Mouse (Mus musculus): Measurements from ENCODE around the gene Oosp1. TPM values are rescaled to one million over a fixed set of nuclear protein-coding genes. Genes with fewer than 3 reads are reported as not detected.

The Oosp1 gene
- polyA plus RNA-seq, 1 experiment from 2014 or later = not detected

DNA sequence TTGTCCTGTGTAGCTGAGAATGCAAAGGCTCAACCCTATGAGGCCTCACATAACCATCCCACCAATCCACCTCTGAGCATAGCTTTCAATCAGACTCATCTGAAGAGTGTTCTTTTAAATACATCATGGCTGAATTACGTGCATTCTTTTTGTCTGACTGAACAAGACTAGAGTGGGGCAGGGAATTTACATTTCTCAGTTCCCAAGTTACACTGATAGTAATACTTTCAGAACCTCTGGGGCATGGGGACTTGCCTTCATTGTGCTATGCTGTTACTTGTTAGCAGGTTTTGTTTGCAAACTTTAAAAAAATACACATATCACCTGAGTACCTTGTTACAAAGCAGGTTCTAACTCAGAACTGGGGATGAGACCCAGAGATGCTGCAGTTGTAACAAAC is 504 bp upstream of the Oosp1 start:
- Histone ChIP-seq H3K4me3 (ENCODE audit: low read length) (no peak overlapping the region), H3K36me3 (ENCODE audit: insufficient read depth, low read length) (no peaks in the 10 kb centered on the region), H3K9me3 (ENCODE audit: low read length) (no peaks in the 10 kb centered on the region), H3K9ac (replicated peaks; ENCODE audit: low read length) (no peak overlapping the region), H3K27ac (ENCODE audit: low read length) (no peak overlapping the region), H3K4me1 (ENCODE audit: insufficient read depth, low read length) (no peaks in the 10 kb centered on the region), H3K27me3 (ENCODE audit: insufficient read depth, low read length) (no peaks in the 10 kb centered on the region), H3K4me2 (replicated peaks; ENCODE audit: low read depth, low read length) (no peak overlapping the region)
- WGBS = 72% methylated on average over 1 of the region's 1 CpGs
- ATAC-seq (ENCODE audit: low FRiP score, low TSS enrichment) = no peak

DNA sequence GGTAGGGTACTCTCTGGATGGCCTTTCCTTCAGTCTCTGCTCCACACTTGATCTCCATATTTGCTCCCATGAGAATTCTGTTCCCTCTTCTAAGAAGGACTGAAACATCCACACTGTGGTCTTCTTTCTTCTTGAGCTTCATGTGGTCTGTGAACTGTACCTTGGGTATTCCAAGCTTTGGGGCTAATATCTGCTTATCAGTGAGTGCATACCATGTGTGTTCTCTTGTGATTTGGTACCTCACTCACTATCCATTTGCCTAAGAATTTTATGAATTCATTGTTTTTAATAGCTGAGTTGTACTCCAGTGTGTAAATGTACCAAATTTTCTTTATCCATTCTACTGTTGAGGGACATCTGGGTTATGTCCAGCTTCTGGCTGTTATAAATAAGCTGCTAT is 29.4 kb downstream of the Oosp1 start:
- H3K4me1 ChIP-seq (ENCODE audit: insufficient read depth, low read length) = no peaks in the 10 kb centered on the region
- H3K9ac ChIP-seq (replicated peaks; ENCODE audit: low read length) = no peak overlapping the region
- H3K4me3 ChIP-seq (ENCODE audit: low read length) = no peak overlapping the region
- no peaks in the 10 kb centered on the region for H3K9me3 ChIP-seq (ENCODE audit: low read length)
- no peaks in the 10 kb centered on the region for H3K27me3 ChIP-seq (ENCODE audit: insufficient read depth, low read length)
- ATAC-seq (ENCODE audit: low FRiP score, low TSS enrichment) = no peak
- no peak overlapping the region for H3K4me2 ChIP-seq (replicated peaks; ENCODE audit: low read depth, low read length)
- H3K27ac ChIP-seq (ENCODE audit: low read length) = no peak overlapping the region
- no peaks in the 10 kb centered on the region for H3K36me3 ChIP-seq (ENCODE audit: insufficient read depth, low read length)

DNA sequence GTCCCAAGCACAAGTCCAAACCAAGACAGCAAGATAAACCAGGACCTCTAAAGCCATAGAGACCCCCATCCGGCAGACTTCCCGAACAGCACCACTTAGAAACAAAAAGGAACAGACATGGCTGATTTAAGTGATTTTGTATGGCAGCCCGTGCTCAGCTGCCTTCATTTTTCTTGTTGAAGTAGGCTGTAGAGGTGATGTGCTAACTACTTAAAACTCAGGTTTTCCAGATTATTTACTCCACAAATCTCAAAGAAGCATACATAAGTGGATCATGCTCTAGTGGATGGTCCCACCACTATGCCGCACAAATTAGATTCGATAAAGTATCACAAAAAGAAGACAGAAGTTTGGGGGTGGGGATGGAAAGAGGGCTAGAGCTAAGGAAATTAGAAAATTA is 30.5 kb downstream of the Oosp1 start, which contains the start of gene Oosp2:
Gene Oosp2 (minus strand): TSS at position 101 of the 400 bp plus-strand sequence.
- no peak for ATAC-seq (ENCODE audit: low FRiP score, low TSS enrichment)
- Histone ChIP-seq H3K27me3 (ENCODE audit: insufficient read depth, low read length) (no peaks in the 10 kb centered on the region), H3K4me1 (ENCODE audit: insufficient read depth, low read length) (no peaks in the 10 kb centered on the region), H3K9me3 (ENCODE audit: low read length) (no peaks in the 10 kb centered on the region), H3K4me3 (ENCODE audit: low read length) (no peak within 1 kb of the TSS), H3K27ac (ENCODE audit: low read length) (no peak within 1 kb of the TSS), H3K9ac (replicated peaks; ENCODE audit: low read length) (no peak within 1 kb of the TSS), H3K36me3 (ENCODE audit: insufficient read depth, low read length) (no peaks in the 10 kb centered on the region), H3K4me2 (replicated peaks; ENCODE audit: low read depth, low read length) (no peak within 1 kb of the TSS)
- 93% methylated on average over 5 of the region's 5 CpGs for WGBS

DNA sequence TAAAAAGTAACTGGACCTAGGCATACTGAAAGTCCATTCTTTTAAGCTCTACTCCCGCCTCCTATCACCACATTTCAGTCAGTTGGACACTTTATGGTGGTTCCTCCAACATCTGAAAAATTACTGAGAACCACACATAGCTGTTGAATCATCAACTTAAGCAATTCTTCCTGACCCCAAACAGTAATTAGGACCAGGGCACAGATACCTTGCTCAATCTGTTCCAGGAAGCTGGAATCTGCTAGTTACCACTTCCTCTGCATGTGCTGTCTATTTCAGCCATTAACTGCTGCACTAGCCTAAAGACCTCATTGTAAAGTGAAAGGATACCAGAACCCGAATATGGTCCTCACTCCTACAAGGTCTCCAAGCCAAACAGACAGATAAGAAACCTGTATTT is 31.8 kb downstream of the Oosp1 start:
- no peak overlapping the region for H3K4me2 ChIP-seq (replicated peaks; ENCODE audit: low read depth, low read length)
- no peak overlapping the region for H3K27ac ChIP-seq (ENCODE audit: low read length)
- no peak overlapping the region for H3K9ac ChIP-seq (replicated peaks; ENCODE audit: low read length)
- 76% methylated on average over 2 of the region's 2 CpGs for WGBS
- no peak for ATAC-seq (ENCODE audit: low FRiP score, low TSS enrichment)
- no peaks in the 10 kb centered on the region for H3K27me3 ChIP-seq (ENCODE audit: insufficient read depth, low read length)
- H3K4me1 ChIP-seq (ENCODE audit: insufficient read depth, low read length) = no peaks in the 10 kb centered on the region
- H3K9me3 ChIP-seq (ENCODE audit: low read length) = no peaks in the 10 kb centered on the region
- no peaks in the 10 kb centered on the region for H3K36me3 ChIP-seq (ENCODE audit: insufficient read depth, low read length)
- H3K4me3 ChIP-seq (ENCODE audit: low read length) = no peak overlapping the region

DNA sequence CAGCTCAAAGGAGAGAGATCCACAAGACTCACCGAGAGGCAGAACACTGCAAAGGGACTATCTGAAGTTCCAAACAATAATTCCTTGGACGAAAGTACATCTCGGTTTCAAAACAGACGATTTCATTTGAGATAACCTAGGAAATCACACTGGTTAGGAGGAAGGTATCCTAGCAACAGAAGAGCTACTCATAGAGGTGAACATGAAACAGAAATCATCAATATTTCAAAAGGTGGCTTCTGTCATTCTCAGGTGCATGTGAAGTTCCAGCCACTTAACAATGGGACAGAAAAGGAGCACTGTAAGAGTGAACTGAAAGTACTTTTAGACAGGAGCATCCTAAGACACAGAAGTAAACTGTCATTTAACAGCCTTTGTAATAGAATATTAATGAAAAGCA is 41.4 kb downstream of the Oosp1 start:
- H3K9me3 ChIP-seq (ENCODE audit: low read length) = no peaks in the 10 kb centered on the region

DNA sequence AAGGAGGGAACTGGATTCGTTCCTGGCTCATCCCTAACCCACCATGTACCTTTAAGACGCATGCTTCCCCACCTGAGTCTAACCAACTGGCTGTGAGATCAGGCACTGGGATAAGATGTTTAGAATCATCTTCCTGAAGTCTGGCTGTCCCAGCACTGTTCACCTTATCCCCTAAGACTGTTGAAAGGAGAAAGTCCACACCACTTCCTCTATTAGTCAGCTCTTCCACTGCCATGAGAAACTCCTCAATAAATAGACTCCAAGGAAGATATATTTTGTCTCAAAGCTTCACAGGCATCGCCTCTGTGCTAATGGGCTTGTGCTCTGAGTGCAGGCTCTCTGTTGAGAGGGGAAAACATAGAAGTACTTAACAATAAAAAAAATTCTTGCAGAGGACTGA is 44.8 kb downstream of the Oosp1 start:
- 83% methylated on average over 3 of the region's 3 CpGs for WGBS
- Histone ChIP-seq H3K9me3 (ENCODE audit: low read length) (no peaks in the 10 kb centered on the region), H3K4me2 (replicated peaks; ENCODE audit: low read depth, low read length) (no peak overlapping the region), H3K27me3 (ENCODE audit: insufficient read depth, low read length) (no peaks in the 10 kb centered on the region), H3K36me3 (ENCODE audit: insufficient read depth, low read length) (no peaks in the 10 kb centered on the region), H3K4me3 (ENCODE audit: low read length) (no peak overlapping the region), H3K27ac (ENCODE audit: low read length) (no peak overlapping the region), H3K9ac (replicated peaks; ENCODE audit: low read length) (no peak overlapping the region), H3K4me1 (ENCODE audit: insufficient read depth, low read length) (no peaks in the 10 kb centered on the region)
- no peak for ATAC-seq (ENCODE audit: low FRiP score, low TSS enrichment)

More for the DNA sequence above, 41.4 kb downstream of the Oosp1 start:
- Histone ChIP-seq H3K36me3 (ENCODE audit: insufficient read depth, low read length) (no peaks in the 10 kb centered on the region), H3K27ac (ENCODE audit: low read length) (no peak overlapping the region), H3K27me3 (ENCODE audit: insufficient read depth, low read length) (no peaks in the 10 kb centered on the region), H3K9ac (replicated peaks; ENCODE audit: low read length) (no peak overlapping the region), H3K4me2 (replicated peaks; ENCODE audit: low read depth, low read length) (no peak overlapping the region), H3K4me3 (ENCODE audit: low read length) (no peak overlapping the region), H3K4me1 (ENCODE audit: insufficient read depth, low read length) (no peaks in the 10 kb centered on the region)
- 82% methylated on average over 4 of the region's 4 CpGs for WGBS
- ATAC-seq (ENCODE audit: low FRiP score, low TSS enrichment) = no peak

DNA sequence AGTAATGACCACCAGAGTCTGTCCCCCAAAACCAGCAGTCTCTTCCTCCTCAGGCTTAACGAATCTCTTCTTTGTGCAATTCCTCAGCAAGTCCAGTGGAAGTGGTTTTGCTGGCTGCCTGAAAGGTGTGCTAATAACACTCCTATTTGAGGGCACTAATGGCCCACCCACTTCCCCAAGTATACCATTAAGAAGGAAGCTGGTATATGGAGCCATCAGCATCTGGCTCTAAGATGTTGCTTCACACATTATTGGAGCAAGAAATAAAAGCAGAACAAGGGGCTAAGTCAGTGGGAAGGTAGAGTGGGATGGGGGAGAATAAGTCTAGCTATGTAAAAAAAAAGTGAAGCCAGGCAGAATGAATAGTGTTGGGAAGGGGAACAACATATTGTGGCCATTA is 50.2 kb downstream of the Oosp1 start, which contains the start of gene Ms4a3:
Gene Ms4a3 (minus strand): TSS at position 120 of the 400 bp plus-strand sequence.
- Histone ChIP-seq H3K27me3 (ENCODE audit: insufficient read depth, low read length) (no peaks in the 10 kb centered on the region), H3K4me3 (ENCODE audit: low read length) (no peak within 1 kb of the TSS), H3K4me2 (replicated peaks; ENCODE audit: low read depth, low read length) (no peak within 1 kb of the TSS), H3K9ac (replicated peaks; ENCODE audit: low read length) (no peak within 1 kb of the TSS), H3K4me1 (ENCODE audit: insufficient read depth, low read length) (no peaks in the 10 kb centered on the region), H3K27ac (ENCODE audit: low read length) (no peak within 1 kb of the TSS), H3K9me3 (ENCODE audit: low read length) (no peaks in the 10 kb centered on the region), H3K36me3 (ENCODE audit: insufficient read depth, low read length) (no peaks in the 10 kb centered on the region)
- ATAC-seq (ENCODE audit: low FRiP score, low TSS enrichment) = no peak
- 70% methylated on average over 1 of the region's 1 CpGs for WGBS

DNA sequence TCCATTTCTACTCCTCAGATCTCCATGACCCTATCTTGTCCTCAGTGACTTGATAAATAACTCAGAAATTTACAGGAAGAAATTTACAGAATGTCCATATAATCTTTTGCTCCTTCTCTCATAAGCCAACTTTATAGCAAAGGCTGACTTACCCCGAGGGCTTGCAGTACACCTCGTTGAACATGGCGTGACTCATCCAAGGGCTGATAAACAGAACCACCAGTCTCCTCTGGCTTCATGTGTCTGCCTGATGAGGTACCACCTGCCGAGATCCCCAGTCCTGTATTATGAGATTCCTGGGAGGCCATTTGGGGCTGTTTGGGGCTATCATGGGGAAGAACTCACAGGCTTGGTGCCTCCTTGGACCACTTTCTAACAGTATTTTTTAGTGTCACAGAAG is 51.9 kb downstream of the Oosp1 start:
- Histone ChIP-seq H3K4me2 (replicated peaks; ENCODE audit: low read depth, low read length) (no peak overlapping the region), H3K4me3 (ENCODE audit: low read length) (no peak overlapping the region), H3K9me3 (ENCODE audit: low read length) (no peaks in the 10 kb centered on the region), H3K9ac (replicated peaks; ENCODE audit: low read length) (no peak overlapping the region), H3K27me3 (ENCODE audit: insufficient read depth, low read length) (no peaks in the 10 kb centered on the region), H3K36me3 (ENCODE audit: insufficient read depth, low read length) (no peaks in the 10 kb centered on the region), H3K27ac (ENCODE audit: low read length) (no peak overlapping the region), H3K4me1 (ENCODE audit: insufficient read depth, low read length) (no peaks in the 10 kb centered on the region)
- 75% methylated on average over 4 of the region's 4 CpGs for WGBS
- ATAC-seq (ENCODE audit: low FRiP score, low TSS enrichment) = no peak

DNA sequence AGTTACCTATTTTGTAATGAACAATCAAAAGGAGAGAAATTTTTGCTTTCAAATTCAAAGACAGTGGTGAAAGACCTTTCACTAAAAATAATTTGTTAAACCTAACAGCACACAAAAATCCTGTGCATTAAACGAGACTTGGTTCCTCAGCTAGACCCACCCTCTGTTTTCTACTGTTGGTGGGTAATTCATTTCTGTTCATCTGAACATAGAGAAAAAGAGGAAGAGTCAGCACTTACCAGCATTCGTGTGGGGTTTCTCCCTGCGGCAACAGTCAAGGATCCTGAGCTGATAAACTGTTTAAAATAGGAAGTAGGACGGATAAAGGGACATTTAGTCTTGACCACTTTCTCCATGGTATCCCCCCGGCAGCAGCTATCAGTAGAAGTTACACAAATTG is 55.4 kb downstream of the Oosp1 start:
- no peak overlapping the region for H3K4me2 ChIP-seq (replicated peaks; ENCODE audit: low read depth, low read length)
- no peak for ATAC-seq (ENCODE audit: low FRiP score, low TSS enrichment)
- H3K27ac ChIP-seq (ENCODE audit: low read length) = no peak overlapping the region
- no peaks in the 10 kb centered on the region for H3K4me1 ChIP-seq (ENCODE audit: insufficient read depth, low read length)
- H3K27me3 ChIP-seq (ENCODE audit: insufficient read depth, low read length) = no peaks in the 10 kb centered on the region
- WGBS = 79% methylated on average over 5 of the region's 5 CpGs
- H3K4me3 ChIP-seq (ENCODE audit: low read length) = no peak overlapping the region
- no peak overlapping the region for H3K9ac ChIP-seq (replicated peaks; ENCODE audit: low read length)
- H3K36me3 ChIP-seq (ENCODE audit: insufficient read depth, low read length) = no peaks in the 10 kb centered on the region
- H3K9me3 ChIP-seq (ENCODE audit: low read length) = no peaks in the 10 kb centered on the region

DNA sequence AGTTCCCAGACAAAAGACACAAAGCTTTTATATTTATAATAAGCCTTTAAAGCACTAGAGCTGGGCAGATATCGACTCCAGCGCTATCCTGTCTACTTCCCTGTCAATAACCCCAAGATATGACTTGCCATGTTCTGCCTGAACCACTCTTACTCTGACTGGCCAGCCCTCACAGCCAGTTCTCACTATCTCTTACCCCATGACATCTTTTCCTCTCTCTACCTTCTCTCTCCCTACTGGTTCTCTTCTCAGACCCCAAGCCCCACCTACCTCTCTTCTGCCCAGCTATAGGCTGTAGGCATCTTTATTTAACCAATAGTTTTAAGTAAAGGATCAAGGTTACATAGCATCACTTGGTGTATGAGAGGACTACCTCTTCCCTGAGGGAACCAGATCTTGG is 56.6 kb downstream of the Oosp1 start:
- no peaks in the 10 kb centered on the region for H3K27me3 ChIP-seq (ENCODE audit: insufficient read depth, low read length)
- no peaks in the 10 kb centered on the region for H3K36me3 ChIP-seq (ENCODE audit: insufficient read depth, low read length)
- no peak overlapping the region for H3K9ac ChIP-seq (replicated peaks; ENCODE audit: low read length)
- H3K27ac ChIP-seq (ENCODE audit: low read length) = no peak overlapping the region
- no peak for ATAC-seq (ENCODE audit: low FRiP score, low TSS enrichment)
- no peak overlapping the region for H3K4me3 ChIP-seq (ENCODE audit: low read length)
- H3K9me3 ChIP-seq (ENCODE audit: low read length) = no peaks in the 10 kb centered on the region
- 78% methylated on average over 2 of the region's 2 CpGs for WGBS
- H3K4me2 ChIP-seq (replicated peaks; ENCODE audit: low read depth, low read length) = no peak overlapping the region
- no peaks in the 10 kb centered on the region for H3K4me1 ChIP-seq (ENCODE audit: insufficient read depth, low read length)

DNA sequence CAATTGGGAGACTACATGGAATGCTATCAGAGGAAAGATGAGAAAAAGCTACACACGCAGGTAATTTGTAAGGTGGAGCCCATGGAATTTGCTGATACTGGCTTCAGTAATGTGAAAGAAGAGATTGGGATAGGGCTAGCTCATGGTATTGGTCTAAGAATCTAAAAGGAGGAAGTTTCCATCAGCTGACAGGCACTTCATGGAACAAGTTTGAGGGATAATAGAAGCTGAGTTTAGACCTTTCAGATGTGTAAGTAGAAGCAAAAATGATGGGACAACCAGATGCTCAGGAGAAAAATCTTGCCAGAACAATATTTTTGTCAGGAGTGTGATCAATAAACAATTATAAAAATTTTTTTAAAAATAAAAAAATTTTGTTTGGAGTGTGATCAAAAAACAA is 57.2 kb downstream of the Oosp1 start:
- ATAC-seq (ENCODE audit: low FRiP score, low TSS enrichment) = no peak
- Histone ChIP-seq H3K27ac (ENCODE audit: low read length) (no peak overlapping the region), H3K9me3 (ENCODE audit: low read length) (no peaks in the 10 kb centered on the region), H3K4me2 (replicated peaks; ENCODE audit: low read depth, low read length) (no peak overlapping the region), H3K4me1 (ENCODE audit: insufficient read depth, low read length) (no peaks in the 10 kb centered on the region), H3K9ac (replicated peaks; ENCODE audit: low read length) (no peak overlapping the region), H3K4me3 (ENCODE audit: low read length) (no peak overlapping the region), H3K36me3 (ENCODE audit: insufficient read depth, low read length) (no peaks in the 10 kb centered on the region), H3K27me3 (ENCODE audit: insufficient read depth, low read length) (no peaks in the 10 kb centered on the region)
- WGBS = 84% methylated on average over 1 of the region's 1 CpGs
